Mouse (Mus musculus): ENCODE data around the gene Tmbim1. TPM values are rescaled to one million over a fixed set of nuclear protein-coding genes. Genes with fewer than 3 reads are reported as not detected.
"Not testable (repeated sequence)": the region's sequence is repeated elsewhere in the genome, so short reads cannot be mapped to it uniquely, and the experiment has no call there.

Tmbim1 gene
- polyA plus RNA-seq, 1 experiment from 2014 or later = 10.5 TPM

GRCm38 (mm10) chr1:74341898-74342297, 36.5 kb upstream of the Tmbim1 start:
- Histone ChIP-seq H3K4me3 (ENCODE audit: low read depth, low read length) (no peak overlapping the region), H3K36me3 (replicated peaks; ENCODE audit: control insufficient read depth, insufficient read depth, low read depth, low read length) (no peaks in the 10 kb centered on the region), H3K27me3 (ENCODE audit: control insufficient read depth, insufficient read depth, low read length) (no peaks in the 10 kb centered on the region), H3K27ac (replicated peaks; ENCODE audit: low read depth, low read length) (no peak overlapping the region), H3K4me2 (ENCODE audit: low read depth, low read length) (no peak overlapping the region), H3K9ac (replicated peaks; ENCODE audit: low read length) (no peak overlapping the region), H3K4me1 (ENCODE audit: control insufficient read depth, insufficient read depth, low read length) (no peaks in the 10 kb centered on the region), H3K9me3 (replicated peaks; ENCODE audit: control insufficient read depth, low read length) (no peaks in the 10 kb centered on the region)
- DNase-seq (ENCODE audit: low spot score) (no peak), ATAC-seq (replicated peaks; ENCODE audit: insufficient number of reproducible peaks, low FRiP score, low TSS enrichment, low read depth) (no peak)
- WGBS = 88% methylated on average over 7 of the region's 7 CpGs

GRCm38 (mm10) chr1:74340992-74341391, 35.6 kb upstream of the Tmbim1 start:
- not testable (repeated sequence) for H3K36me3 ChIP-seq (replicated peaks; ENCODE audit: control insufficient read depth, insufficient read depth, low read depth, low read length); H3K4me3 ChIP-seq (ENCODE audit: low read depth, low read length); ATAC-seq (replicated peaks; ENCODE audit: insufficient number of reproducible peaks, low FRiP score, low TSS enrichment, low read depth); DNase-seq (ENCODE audit: low spot score); H3K4me2 ChIP-seq (ENCODE audit: low read depth, low read length); H3K9me3 ChIP-seq (replicated peaks; ENCODE audit: control insufficient read depth, low read length); H3K4me1 ChIP-seq (ENCODE audit: control insufficient read depth, insufficient read depth, low read length); H3K9ac ChIP-seq (replicated peaks; ENCODE audit: low read length); H3K27ac ChIP-seq (replicated peaks; ENCODE audit: low read depth, low read length); H3K27me3 ChIP-seq (ENCODE audit: control insufficient read depth, insufficient read depth, low read length)
- WGBS = 93% methylated on average over 4 of the region's 4 CpGs

GRCm38 (mm10) chr1:74340361-74340764, 34.9 kb upstream of the Tmbim1 start:
- Histone ChIP-seq H3K27ac (replicated peaks; ENCODE audit: low read depth, low read length) (no peak overlapping the region), H3K36me3 (replicated peaks; ENCODE audit: control insufficient read depth, insufficient read depth, low read depth, low read length) (no peaks in the 10 kb centered on the region), H3K4me3 (ENCODE audit: low read depth, low read length) (no peak overlapping the region), H3K27me3 (ENCODE audit: control insufficient read depth, insufficient read depth, low read length) (no peaks in the 10 kb centered on the region), H3K4me1 (ENCODE audit: control insufficient read depth, insufficient read depth, low read length) (no peaks in the 10 kb centered on the region), H3K9me3 (replicated peaks; ENCODE audit: control insufficient read depth, low read length) (no peaks in the 10 kb centered on the region), H3K4me2 (ENCODE audit: low read depth, low read length) (no peak overlapping the region), H3K9ac (replicated peaks; ENCODE audit: low read length) (no peak overlapping the region)
- DNase-seq (ENCODE audit: low spot score) (no peak), ATAC-seq (replicated peaks; ENCODE audit: insufficient number of reproducible peaks, low FRiP score, low TSS enrichment, low read depth) (no peak)
- 92% methylated on average over 6 of the region's 6 CpGs for WGBS

- DNase-seq (ENCODE audit: low spot score) (no peak), ATAC-seq (replicated peaks; ENCODE audit: insufficient number of reproducible peaks, low FRiP score, low TSS enrichment, low read depth) (no peak)
- Histone ChIP-seq H3K9me3 (replicated peaks; ENCODE audit: control insufficient read depth, low read length) (no peaks in the 10 kb centered on the region), H3K4me3 (ENCODE audit: low read depth, low read length) (no peak overlapping the region), H3K36me3 (replicated peaks; ENCODE audit: control insufficient read depth, insufficient read depth, low read depth, low read length) (no peaks in the 10 kb centered on the region), H3K4me1 (ENCODE audit: control insufficient read depth, insufficient read depth, low read length) (no peaks in the 10 kb centered on the region), H3K4me2 (ENCODE audit: low read depth, low read length) (no peak overlapping the region), H3K27ac (replicated peaks; ENCODE audit: low read depth, low read length) (no peak overlapping the region), H3K9ac (replicated peaks; ENCODE audit: low read length) (no peak overlapping the region), H3K27me3 (ENCODE audit: control insufficient read depth, insufficient read depth, low read length) (no peaks in the 10 kb centered on the region)
- 88% methylated on average over 9 of the region's 9 CpGs for WGBS
Observed at GRCm38 (mm10) chr1:74339917-74340316, 34.5 kb upstream of the Tmbim1 start.

- WGBS = 68% methylated on average over 4 of the region's 4 CpGs
- no peak for DNase-seq (ENCODE audit: low spot score)
Observed at GRCm38 (mm10) chr1:74338626-74339025, 33.2 kb upstream of the Tmbim1 start.

GRCm38 (mm10) chr1:74338013-74338412, 32.6 kb upstream of the Tmbim1 start:
- Histone ChIP-seq H3K4me2 (ENCODE audit: low read depth, low read length) (no peak overlapping the region), H3K9ac (replicated peaks; ENCODE audit: low read length) (no peak overlapping the region), H3K27ac (replicated peaks; ENCODE audit: low read depth, low read length) (no peak overlapping the region), H3K4me1 (ENCODE audit: control insufficient read depth, insufficient read depth, low read length) (no peaks in the 10 kb centered on the region), H3K36me3 (replicated peaks; ENCODE audit: control insufficient read depth, insufficient read depth, low read depth, low read length) (no peaks in the 10 kb centered on the region), H3K27me3 (ENCODE audit: control insufficient read depth, insufficient read depth, low read length) (no peaks in the 10 kb centered on the region), H3K4me3 (ENCODE audit: low read depth, low read length) (no peak overlapping the region), H3K9me3 (replicated peaks; ENCODE audit: control insufficient read depth, low read length) (no peaks in the 10 kb centered on the region)
- WGBS = 83% methylated on average over 5 of the region's 5 CpGs
- no peak for DNase-seq (ENCODE audit: low spot score)
- no peak for ATAC-seq (replicated peaks; ENCODE audit: insufficient number of reproducible peaks, low FRiP score, low TSS enrichment, low read depth)

More at GRCm38 (mm10) chr1:74338626-74339025, 33.2 kb upstream of the Tmbim1 start:
- no peak overlapping the region for H3K4me3 ChIP-seq (ENCODE audit: low read depth, low read length)
- H3K36me3 ChIP-seq (replicated peaks; ENCODE audit: control insufficient read depth, insufficient read depth, low read depth, low read length) = no peaks in the 10 kb centered on the region
- H3K27ac ChIP-seq (replicated peaks; ENCODE audit: low read depth, low read length) = no peak overlapping the region
- H3K9me3 ChIP-seq (replicated peaks; ENCODE audit: control insufficient read depth, low read length) = no peaks in the 10 kb centered on the region
- no peak overlapping the region for H3K4me2 ChIP-seq (ENCODE audit: low read depth, low read length)
- no peaks in the 10 kb centered on the region for H3K4me1 ChIP-seq (ENCODE audit: control insufficient read depth, insufficient read depth, low read length)
- no peak for ATAC-seq (replicated peaks; ENCODE audit: insufficient number of reproducible peaks, low FRiP score, low TSS enrichment, low read depth)
- no peaks in the 10 kb centered on the region for H3K27me3 ChIP-seq (ENCODE audit: control insufficient read depth, insufficient read depth, low read length)
- no peak overlapping the region for H3K9ac ChIP-seq (replicated peaks; ENCODE audit: low read length)

GRCm38 (mm10) chr1:74337241-74337771, 31.9 kb upstream of the Tmbim1 start:
- no peak for ATAC-seq (replicated peaks; ENCODE audit: insufficient number of reproducible peaks, low FRiP score, low TSS enrichment, low read depth)
- DNase-seq (ENCODE audit: low spot score) = no peak
- Histone ChIP-seq H3K36me3 (replicated peaks; ENCODE audit: control insufficient read depth, insufficient read depth, low read depth, low read length) (no peaks in the 10 kb centered on the region), H3K27ac (replicated peaks; ENCODE audit: low read depth, low read length) (no peak overlapping the region), H3K4me2 (ENCODE audit: low read depth, low read length) (no peak overlapping the region), H3K9me3 (replicated peaks; ENCODE audit: control insufficient read depth, low read length) (no peaks in the 10 kb centered on the region), H3K4me3 (ENCODE audit: low read depth, low read length) (no peak overlapping the region), H3K27me3 (ENCODE audit: control insufficient read depth, insufficient read depth, low read length) (no peaks in the 10 kb centered on the region), H3K9ac (replicated peaks; ENCODE audit: low read length) (no peak overlapping the region), H3K4me1 (ENCODE audit: control insufficient read depth, insufficient read depth, low read length) (no peaks in the 10 kb centered on the region)
- 82% methylated on average over 3 of the region's 3 CpGs for WGBS

GRCm38 (mm10) chr1:74335436-74336170, 30.2 kb upstream of the Tmbim1 start:
- DNase-seq (ENCODE audit: low spot score) (no peak), ATAC-seq (replicated peaks; ENCODE audit: insufficient number of reproducible peaks, low FRiP score, low TSS enrichment, low read depth) (no peak)
- no peaks in the 10 kb centered on the region for H3K27me3 ChIP-seq (ENCODE audit: control insufficient read depth, insufficient read depth, low read length)
- no peak overlapping the region for H3K9ac ChIP-seq (replicated peaks; ENCODE audit: low read length)
- H3K4me3 ChIP-seq (ENCODE audit: low read depth, low read length) = no peak overlapping the region
- 80% methylated on average over 6 of the region's 6 CpGs for WGBS
- H3K9me3 ChIP-seq (replicated peaks; ENCODE audit: control insufficient read depth, low read length) = no peaks in the 10 kb centered on the region
- H3K4me2 ChIP-seq (ENCODE audit: low read depth, low read length) = no peak overlapping the region
- no peaks in the 10 kb centered on the region for H3K36me3 ChIP-seq (replicated peaks; ENCODE audit: control insufficient read depth, insufficient read depth, low read depth, low read length)
- no peaks in the 10 kb centered on the region for H3K4me1 ChIP-seq (ENCODE audit: control insufficient read depth, insufficient read depth, low read length)
- no peak overlapping the region for H3K27ac ChIP-seq (replicated peaks; ENCODE audit: low read depth, low read length)
